Mouse (Mus musculus) midbrain, embryonic 12.5 days (tissue): ENCODE measurements around the gene Zfp958. TPM values are rescaled to one million over a fixed set of nuclear protein-coding genes. Genes with fewer than 3 reads are reported as not detected.

ENCODE experiments used
- ATAC-seq: fragments of 200-750 bp; cut with Nextera tagmentation; 2 replicates; pipeline ENCODE4 v1.8.0; 2017; ENCODE audit warnings: low read depth, moderate TSS enrichment, moderate library complexity; ENCODE audit not compliant: low FRiP score
- H3K27ac ChIP-seq: fragments of 300-500 bp; sonication (generic); replicated peaks from 2 replicates; pipeline ENCODE4 v1.5.1; 2016; ENCODE audit warnings: mild to moderate bottlenecking
- H3K27me3 ChIP-seq: fragments of 300-500 bp; sonication (generic); 2 replicates; pipeline ENCODE4 v1.6.1; 2016; ENCODE audit warnings: mild to moderate bottlenecking
- H3K36me3 ChIP-seq: fragments of 300-500 bp; sonication (generic); 2 replicates; pipeline ENCODE4 v1.6.1; 2016
- H3K4me1 ChIP-seq: fragments of 300-500 bp; sonication (generic); 2 replicates; pipeline ENCODE4 v1.6.1; 2016
- H3K4me2 ChIP-seq: fragments of 300-500 bp; sonication (generic); replicated peaks from 2 replicates; pipeline ENCODE4 v1.6.1; 2016; ENCODE audit warnings: mild to moderate bottlenecking, moderate library complexity
- H3K4me3 ChIP-seq: fragments of 300-500 bp; sonication (generic); 2 replicates; pipeline ENCODE4 v1.5.1; 2016; ENCODE audit warnings: mild to moderate bottlenecking
- H3K9ac ChIP-seq: fragments of 300-500 bp; sonication (generic); replicated peaks from 2 replicates; pipeline ENCODE4 v1.6.1; 2016; ENCODE audit warnings: mild to moderate bottlenecking, moderate library complexity
- H3K9me3 ChIP-seq: fragments of 300-500 bp; sonication (generic); 2 replicates; pipeline ENCODE4 v1.6.1; 2016; ENCODE audit warnings: mild to moderate bottlenecking
- whole genome bisulfite sequencing: fragments of 180-500 bp; shearing (Covaris S2); methylation state at CpG from one replicate; pipeline ENCODE4 v1.1.7; 2016; 5-methylcytosine and 5-hydroxymethylcytosine counted together
- polyA plus RNA-seq: library from polyadenylated mRNA; unstranded; fragments of >200 nt; fragmentation: Nextera tagmentation; extraction: Ambion mirVana; gene quantifications from 2 replicates; pipeline ENCODE4 v1.2.1, GENCODE M21; 2016

Gene Zfp958
- polyA plus RNA-seq, 1 experiment from 2014 or later = 15.6 TPM

GRCm38 (mm10) chr8:4675191-4676003 is 62.4 kb downstream of the Zfp958 start:
- Histone ChIP-seq H3K9ac (no peak overlapping the region), H3K27me3 (no peaks in the 10 kb centered on the region), H3K4me3 (no peak overlapping the region), H3K36me3 (no peaks in the 10 kb centered on the region), H3K4me2 (no peak overlapping the region), H3K9me3 (0 out of 2 replicates have a peak, but pooled peaks cover 7% of the 10 kb centered on the region), H3K27ac (no peak overlapping the region), H3K4me1 (peaks cover 5% of the 10 kb centered on the region; the same call in 1 of the 2 replicates)
- WGBS = 88% methylated on average over 17 of the region's 17 CpGs
- no peak for ATAC-seq

- Histone ChIP-seq H3K4me3 (peak overlapping the region; percentile 58), H3K9me3 (0 out of 2 replicates have a peak, but pooled peaks cover 7% of the 10 kb centered on the region), H3K27me3 (no peaks in the 10 kb centered on the region), H3K27ac (peak overlapping the region; percentile 96), H3K9ac (peak overlapping the region; percentile 68; the same call in 1 of the 2 replicates), H3K36me3 (no peaks in the 10 kb centered on the region), H3K4me2 (peak overlapping the region; percentile 51), H3K4me1 (peaks cover 5% of the 10 kb centered on the region; the same call in 1 of the 2 replicates)
- ATAC-seq = no peak
- WGBS = 91% methylated on average over 7 of the region's 7 CpGs
Observed at GRCm38 (mm10) chr8:4676586-4676985, 63.6 kb downstream of the Zfp958 start.

DNA sequence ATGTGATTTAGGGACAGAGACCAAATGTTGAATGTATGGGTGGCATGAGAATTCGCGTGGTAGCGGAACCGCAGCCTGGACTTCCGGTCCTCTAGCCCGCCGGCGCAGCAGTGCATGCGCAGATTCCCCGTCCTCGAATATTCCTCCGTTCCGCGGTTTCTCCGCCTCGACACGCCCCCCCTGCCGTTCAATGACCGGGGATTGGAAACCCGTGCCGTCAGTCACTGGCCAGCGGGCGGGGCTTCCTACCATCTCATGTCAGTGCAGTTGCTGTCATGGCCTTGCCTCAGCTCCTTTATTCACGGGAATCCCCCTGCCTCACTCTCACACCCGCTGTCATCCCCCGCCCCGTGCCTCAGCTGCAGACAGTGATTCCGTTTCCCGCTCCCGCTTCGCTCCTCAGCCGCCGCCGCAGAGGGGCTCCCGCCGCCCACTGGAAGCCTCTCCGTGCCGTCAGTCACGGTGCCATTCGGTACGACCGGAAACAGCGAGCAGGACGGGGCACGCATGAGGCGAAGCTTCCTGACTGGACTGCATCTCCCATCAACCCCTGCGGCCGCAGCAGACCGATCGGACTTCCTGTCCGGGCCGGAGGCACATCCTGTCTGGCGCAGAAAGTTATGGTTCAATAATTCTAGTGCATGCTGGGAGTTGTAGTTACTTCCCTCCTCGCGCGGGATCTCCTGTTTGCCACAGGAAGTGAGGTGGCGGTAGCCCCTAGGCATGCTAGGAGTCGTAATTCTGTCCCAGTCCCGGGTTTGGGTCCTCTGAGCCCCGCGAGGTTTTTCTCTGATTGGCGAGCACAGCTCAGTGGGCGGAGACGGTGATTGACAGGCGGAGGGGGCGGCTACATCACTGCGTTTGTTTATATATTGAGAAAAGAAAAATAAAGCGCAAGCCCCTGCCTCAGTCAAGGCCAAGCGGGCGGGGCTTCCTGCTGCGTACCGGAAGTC is 64.6 kb downstream of the Zfp958 start:
- peaks cover 5% of the 10 kb centered on the region; the same call in 1 of the 2 replicates for H3K4me1 ChIP-seq
- peak; percentile 95 for ATAC-seq
- H3K4me2 ChIP-seq = peak overlapping the region; percentile 51
- peak overlapping the region; percentile 58 for H3K4me3 ChIP-seq
- H3K27me3 ChIP-seq = no peaks in the 10 kb centered on the region
- H3K27ac ChIP-seq = peak overlapping the region; percentile 96
- 0 out of 2 replicates have a peak, but pooled peaks cover 7% of the 10 kb centered on the region for H3K9me3 ChIP-seq
- under 1% methylated on average over 72 of the region's 72 CpGs for WGBS
- peak overlapping the region; percentile 68 for H3K9ac ChIP-seq
- no peaks in the 10 kb centered on the region for H3K36me3 ChIP-seq

- H3K36me3 ChIP-seq = no peaks in the 10 kb centered on the region
- under 1% methylated on average over 37 of the region's 37 CpGs for WGBS
- H3K27ac ChIP-seq = peak overlapping the region; percentile 96
- no peaks in the 10 kb centered on the region for H3K27me3 ChIP-seq
- H3K4me2 ChIP-seq = peak overlapping the region; percentile 51
- ATAC-seq = peak; percentile 68
- H3K9me3 ChIP-seq = 0 out of 2 replicates have a peak, but pooled peaks cover 7% of the 10 kb centered on the region
- H3K9ac ChIP-seq = peak overlapping the region; percentile 58
- peak overlapping the region; percentile 58 for H3K4me3 ChIP-seq
- peaks cover 5% of the 10 kb centered on the region; the same call in 1 of the 2 replicates for H3K4me1 ChIP-seq
Observed at GRCm38 (mm10) chr8:4678218-4678907, 65.4 kb downstream of the Zfp958 start.

DNA sequence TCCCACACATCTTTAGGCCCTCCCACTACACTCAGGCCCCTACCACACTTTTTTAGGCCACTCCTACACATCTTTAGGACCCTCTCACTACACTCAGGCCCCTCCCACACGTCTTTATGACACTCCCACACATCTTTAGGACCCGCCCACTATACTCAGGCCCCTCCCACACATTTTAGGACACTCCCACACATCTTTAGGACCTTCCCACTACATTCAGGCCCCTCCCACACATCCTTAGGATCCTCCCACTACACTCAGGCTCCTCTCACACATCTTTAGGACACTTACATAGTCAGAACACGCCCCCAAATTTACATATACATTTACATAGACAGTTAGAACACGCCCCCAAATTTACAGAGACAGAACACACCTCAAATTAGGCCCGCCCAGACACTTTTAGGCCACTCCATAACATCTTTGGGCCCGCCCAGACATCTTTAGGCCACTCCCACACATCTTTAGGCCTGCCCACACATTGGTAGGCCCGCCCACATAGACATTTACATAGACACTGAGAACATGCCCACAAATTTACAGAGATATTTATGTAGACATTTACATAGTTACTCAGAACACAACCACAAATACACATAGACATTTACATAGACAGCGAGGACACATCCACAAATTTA is 66.1 kb downstream of the Zfp958 start:
- ATAC-seq = peak; percentile 0
- Histone ChIP-seq H3K4me3 (peak overlapping the region; percentile 58), H3K36me3 (no peaks in the 10 kb centered on the region), H3K9me3 (0 out of 2 replicates have a peak, but pooled peaks cover 7% of the 10 kb centered on the region), H3K4me1 (peaks cover 5% of the 10 kb centered on the region; the same call in 1 of the 2 replicates), H3K27ac (no peak overlapping the region), H3K4me2 (peak overlapping the region; percentile 51), H3K27me3 (no peaks in the 10 kb centered on the region), H3K9ac (no peak overlapping the region)
- WGBS = 80% methylated on average over 8 of the region's 8 CpGs

DNA sequence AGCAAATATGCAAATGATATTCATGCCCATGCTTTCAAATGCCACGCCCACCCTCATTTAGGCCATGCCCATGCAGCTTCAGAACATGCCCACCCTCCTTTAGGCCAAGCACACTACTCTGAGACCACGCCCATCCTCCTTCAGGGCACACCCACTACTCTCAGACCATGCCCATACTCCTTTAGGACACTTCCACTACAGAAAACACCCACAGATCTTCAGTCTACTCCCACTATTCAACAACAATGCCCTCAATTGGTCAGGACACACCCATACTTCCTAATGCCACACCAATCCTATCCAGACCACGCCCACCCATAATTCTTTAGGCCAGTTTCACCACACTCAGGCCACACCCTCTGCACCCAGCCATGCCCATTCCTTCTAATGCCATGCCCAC is 66.8 kb downstream of the Zfp958 start:
- no peak for ATAC-seq
- no peak overlapping the region for H3K9ac ChIP-seq
- no peaks in the 10 kb centered on the region for H3K27me3 ChIP-seq
- H3K36me3 ChIP-seq = no peaks in the 10 kb centered on the region
- no peak overlapping the region for H3K4me2 ChIP-seq
- H3K27ac ChIP-seq = no peak overlapping the region
- H3K9me3 ChIP-seq = 0 out of 2 replicates have a peak, but pooled peaks cover 7% of the 10 kb centered on the region
- WGBS = 93% methylated on average over 3 of the region's 3 CpGs
- peaks cover 5% of the 10 kb centered on the region; the same call in 1 of the 2 replicates for H3K4me1 ChIP-seq
- H3K4me3 ChIP-seq = no peak overlapping the region

Other genes starting within 250 kb of the Zfp958 start
- gene Cers4, start 120.1 kb upstream of the Zfp958 start, polyA plus RNA-seq = 20.2 and 21.2 TPM in 2 replicates
- gene Shcbp1, start 166.4 kb downstream of the Zfp958 start, polyA plus RNA-seq = 54.3 and 55.5 TPM in 2 replicates